Mouse (Mus musculus) megakaryocyte, embryonic 14.5 days (primary cell): ENCODE measurements at regions not wholly inside any gene's neighbourhood (a gene's known extent, or its start where the extent isn't known, plus 50 kb on each side); places are given as distances from the start of the nearest gene placed in this dataset.

Source experiments
- FLI1 ChIP-seq: IDR thresholded peaks from 2 replicates; pipeline ENCODE4 v1.6.1; 2012; ENCODE audit warnings: low read length, inconsistent platforms, mixed read lengths
- GATA1 ChIP-seq: IDR thresholded peaks from 3 replicates; pipeline ENCODE4 v1.6.1; 2012; ENCODE audit warnings: mixed read lengths, low read length, inconsistent platforms, borderline replicate concordance

GRCm38 (mm10) chr1:168908192-168908591 lies 476.1 kb upstream of the Pbx1 start:
- TF ChIP-seq GATA1 (no peak), FLI1 (no peak)
